ENCODE assay signal across 8 mouse cellular contexts in the genomic region with DNA sequence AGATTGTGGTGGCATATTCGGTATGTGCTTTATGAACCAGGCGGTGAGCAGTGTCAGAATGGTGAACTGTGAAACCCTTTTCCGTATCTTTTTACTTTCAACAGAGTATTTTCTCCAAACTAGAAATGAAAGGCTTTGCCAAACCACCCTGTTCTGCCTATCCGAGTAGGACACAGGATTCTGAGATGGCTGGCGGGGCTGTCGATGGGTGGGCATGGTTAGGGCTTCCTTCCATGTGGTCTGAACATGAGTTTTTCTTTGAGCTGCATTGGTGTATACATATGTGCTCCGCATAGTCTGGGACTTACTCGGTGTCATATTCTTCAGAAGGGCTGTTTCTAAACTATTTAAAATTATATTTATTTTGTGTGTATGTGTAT. TPM values are rescaled to one million over a fixed set of nuclear protein-coding genes. Genes with fewer than 3 reads are reported as not detected.
DNase-seq lines count a peak whose midpoint lies in the region; ATAC-seq lines count a peak whose summit lies in the region.

No protein-coding gene starts in this region.

- H3K9ac ChIP-seq in hindbrain, embryonic 14.5 days = peak overlapping the region; percentile 99
- peak overlapping the region; percentile 96 for H3K9ac ChIP-seq in midbrain, embryonic 13.5 days (replicated peaks)

- H3K27ac ChIP-seq in hindbrain, embryonic 14.5 days = peak overlapping the region; percentile 98
- H3K27ac ChIP-seq in midbrain, embryonic 13.5 days = peak overlapping the region; percentile 98

- no peaks in the 10 kb centered on the region for H3K27me3 ChIP-seq in hindbrain, embryonic 14.5 days (ENCODE audit: control insufficient read depth, insufficient read depth, low read length)
- peaks cover 8% of the 10 kb centered on the region; the same call in 1 of the 2 replicates for H3K27me3 ChIP-seq in midbrain, embryonic 13.5 days

- H3K4me3 ChIP-seq in hindbrain, embryonic 14.5 days (replicated peaks; ENCODE audit: low read length) = peak overlapping the region; percentile 97
- peak overlapping the region; percentile 93 for H3K4me3 ChIP-seq in midbrain, embryonic 13.5 days (replicated peaks)

- 13% methylated on average over 8 of the region's 8 CpGs for WGBS in hindbrain, embryonic 14.5 days
- 18% methylated on average over 8 of the region's 8 CpGs for WGBS in midbrain, embryonic 13.5 days

- peak; percentile 33 for DNase-seq in embryo, embryonic 10 days (ENCODE audit: low spot score)
- no peak for DNase-seq in embryo, embryonic 10.5 days (ENCODE audit: low spot score)
- DNase-seq in retina, embryonic 14.5 days (ENCODE audit: low spot score) = peak; percentile 36
- DNase-seq in retina, postnatal 1 day = no peak
- DNase-seq in hindbrain, embryonic 14.5 days (ENCODE audit: low spot score) = no peak
- no peak for DNase-seq in ovary, postnatal 10 days (ENCODE audit: low spot score)
- DNase-seq in gastrocnemius, postnatal 10 days = no peak

- H3K4me2 ChIP-seq in hindbrain, embryonic 14.5 days (replicated peaks) = peak overlapping the region; percentile 63
- peak overlapping the region; percentile 57 for H3K4me2 ChIP-seq in midbrain, embryonic 13.5 days (replicated peaks)

- no peaks in the 10 kb centered on the region for H3K36me3 ChIP-seq in hindbrain, embryonic 14.5 days (replicated peaks; ENCODE audit: control insufficient read depth, insufficient read depth)
- no peaks in the 10 kb centered on the region for H3K36me3 ChIP-seq in midbrain, embryonic 13.5 days

- H3K9me3 ChIP-seq in hindbrain, embryonic 14.5 days (ENCODE audit: control insufficient read depth, low read length) = no peaks in the 10 kb centered on the region
- no peaks in the 10 kb centered on the region for H3K9me3 ChIP-seq in midbrain, embryonic 13.5 days

- H3K4me1 ChIP-seq in hindbrain, embryonic 14.5 days (replicated peaks; ENCODE audit: control insufficient read depth, insufficient read depth, low read length) = peaks cover 18% of the 10 kb centered on the region
- peaks cover 23% of the 10 kb centered on the region for H3K4me1 ChIP-seq in midbrain, embryonic 13.5 days (replicated peaks)

- ATAC-seq in hindbrain, embryonic 14.5 days (ENCODE audit: low FRiP score) = no peak
- peak; percentile 41; the same call in 1 of the 2 replicates for ATAC-seq in midbrain, embryonic 13.5 days

RNA-seq across cellular contexts. Expression of a gene that starts 1.0 kb away (rescaled TPM):
- 8.1 and 9.2 TPM in 2 replicates for polyA plus RNA-seq in hindbrain, embryonic 14.5 days (2014; fragmentation: Nextera tagmentation; extraction: Ambion mirVana)
- polyA plus RNA-seq in midbrain, embryonic 13.5 days (2015; fragmentation: Nextera tagmentation; extraction: Ambion mirVana) = 6.7 and 7.0 TPM in 2 replicates
- 10 to 100 TPM; 16.1 to 18.7 TPM for total RNA-seq in gastrocnemius, postnatal 10 days (2021)

RNA-seq across cellular contexts. Expression of a gene that starts 35.8 kb away (rescaled TPM):
- 0.69 and 0.79 TPM in 2 replicates for polyA plus RNA-seq in hindbrain, embryonic 14.5 days (2014; fragmentation: Nextera tagmentation; extraction: Ambion mirVana)
- polyA plus RNA-seq in midbrain, embryonic 13.5 days (2015; fragmentation: Nextera tagmentation; extraction: Ambion mirVana) = 0.66 and 1.1 TPM in 2 replicates
- 10 to 100 TPM; 34.7 to 35.3 TPM for total RNA-seq in gastrocnemius, postnatal 10 days (2021)

Comparison
In these comparisons a context has a peak if more than half of its experiments do, and no peak if none do; other contexts are left out.
1. DNase-seq: peak in embryo, embryonic 10 days (single experiment) and retina, embryonic 14.5 days (single experiment); none in embryo, embryonic 10.5 days (single experiment), retina, postnatal 1 day (single experiment), hindbrain, embryonic 14.5 days (single experiment), ovary, postnatal 10 days (single experiment) and gastrocnemius, postnatal 10 days (single experiment).